Mouse (Mus musculus): ENCODE results near the gene Ndel1.

DNA sequence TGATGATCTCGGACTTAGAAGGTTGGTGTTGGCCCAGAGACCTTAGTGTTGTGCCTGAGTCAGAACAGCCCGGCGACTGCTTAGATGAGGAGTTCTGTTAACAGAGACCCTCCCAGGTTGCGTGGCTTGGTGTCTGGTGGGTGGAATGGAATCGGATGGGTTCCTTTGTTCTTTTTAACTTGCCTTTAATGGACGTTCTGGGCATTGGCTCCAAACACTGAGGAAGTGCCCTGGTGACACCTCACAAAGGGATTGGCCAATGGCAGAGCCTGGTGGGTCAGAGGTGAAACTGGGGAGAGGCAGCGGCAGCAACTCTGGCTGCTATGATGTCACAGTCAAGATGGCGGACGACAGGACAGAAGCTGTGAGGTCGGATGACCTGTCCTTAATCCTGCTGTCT lies 80.9 kb downstream of the Ndel1 start:
- TF ChIP-seq CTCF (conservative IDR thresholded peaks at IDR 0.05 in 1 of 2, IDR thresholded peaks at IDR 0.05 in 1 of 2; ENCODE audit: low read depth in 2 of 2, low read length in 2 of 2), result no peak
- no peak for TF ChIP-seq POLR2A (IDR thresholded peaks at IDR 0.05; ENCODE audit: low read depth, low read length)
- TF ChIP-seq RCOR1 (conservative IDR thresholded peaks at IDR 0.05; ENCODE audit: low read depth, low read length), result no peak
- TF ChIP-seq ELF1 (IDR thresholded peaks at IDR 0.05; ENCODE audit: low read depth, low read length), result no peak
- no peak for TF ChIP-seq MYC (IDR thresholded peaks at IDR 0.05; ENCODE audit: low read depth, low read length)
- TF ChIP-seq TBP (conservative IDR thresholded peaks at IDR 0.05; ENCODE audit: low read depth, low read length), result no peak
- no peak for TF ChIP-seq EP300 (IDR thresholded peaks at IDR 0.05; ENCODE audit: low read length)
- no peak for TF ChIP-seq ETS1 (conservative IDR thresholded peaks at IDR 0.05; ENCODE audit: low read depth, low read length)
- TF ChIP-seq TCF12 (IDR thresholded peaks at IDR 0.05; ENCODE audit: low read depth, low read length), result no peak
